Mouse (Mus musculus): ENCODE results near the gene Kif1b.

Kif1b gene

DNA sequence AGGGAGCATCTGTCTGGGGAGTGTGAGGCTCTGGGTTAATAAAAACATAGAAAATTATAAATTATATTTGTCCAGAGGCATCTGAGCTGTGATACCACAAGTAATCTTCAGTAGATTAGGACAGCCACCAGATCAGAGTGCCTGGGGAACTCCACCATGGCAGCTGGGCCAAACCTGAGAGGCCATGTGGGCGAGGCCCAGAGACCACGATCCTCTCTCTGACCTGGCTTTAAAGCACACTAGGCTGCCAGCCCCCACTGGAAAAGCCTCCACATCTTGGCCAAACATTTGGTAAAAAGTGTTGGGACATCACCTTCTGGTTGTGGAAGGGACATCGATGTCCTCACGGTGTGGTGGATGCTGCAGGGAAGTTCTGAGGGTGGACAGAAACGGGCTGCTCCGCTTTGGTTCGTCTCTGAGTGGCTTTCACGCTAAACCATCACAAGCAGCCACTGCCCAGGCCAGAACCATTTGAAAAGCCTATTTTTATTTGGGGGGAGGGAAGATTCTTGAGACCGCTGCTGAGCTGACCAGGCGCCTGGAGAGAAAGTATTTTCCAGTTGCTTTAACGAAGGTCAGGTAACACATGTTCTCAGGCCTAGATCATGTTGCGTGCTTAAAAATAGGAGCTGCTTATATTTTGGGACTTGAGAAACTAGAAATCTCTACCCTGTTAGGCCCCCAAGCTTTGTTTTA, 6.2 kb upstream of the Kif1b start:
- no peak for DNase-seq

DNA sequence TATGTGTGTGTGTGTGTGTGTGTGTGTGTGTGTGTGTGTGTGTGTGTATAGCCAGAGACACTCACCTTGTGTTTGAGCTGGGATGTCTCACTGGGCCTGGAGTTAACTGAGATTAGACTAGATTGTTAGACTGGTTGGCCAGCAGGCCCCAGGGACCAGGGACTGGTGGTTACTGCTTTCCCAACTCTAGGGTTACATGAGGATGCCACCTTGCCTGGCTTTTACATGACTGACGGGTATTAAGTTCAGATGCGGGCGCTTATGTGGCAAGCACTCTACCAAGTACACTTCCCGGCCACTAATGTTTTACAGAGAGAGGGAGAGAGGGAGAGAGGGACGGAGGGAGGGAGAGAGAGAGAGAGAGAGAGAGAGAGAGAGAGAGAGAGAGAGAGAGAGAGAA, 4.5 kb upstream of the Kif1b start:
- no peak for DNase-seq

DNA sequence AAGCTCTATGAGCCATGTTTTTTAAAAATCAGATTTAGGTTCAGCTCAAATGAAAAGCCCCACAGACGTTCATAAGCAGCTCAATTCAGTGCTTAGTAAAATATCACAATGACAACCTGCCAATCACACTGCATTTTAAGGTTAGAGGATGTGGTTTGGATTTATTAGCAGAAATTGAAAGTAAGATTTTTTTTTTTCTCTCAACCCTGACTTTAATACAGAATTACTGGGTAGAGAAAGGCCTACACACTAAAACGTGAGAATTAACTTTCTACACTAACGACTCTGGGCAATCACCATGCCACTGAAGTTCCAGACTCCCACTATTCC, 963 bp upstream of the Kif1b start:
- DNase-seq: no peak

DNA sequence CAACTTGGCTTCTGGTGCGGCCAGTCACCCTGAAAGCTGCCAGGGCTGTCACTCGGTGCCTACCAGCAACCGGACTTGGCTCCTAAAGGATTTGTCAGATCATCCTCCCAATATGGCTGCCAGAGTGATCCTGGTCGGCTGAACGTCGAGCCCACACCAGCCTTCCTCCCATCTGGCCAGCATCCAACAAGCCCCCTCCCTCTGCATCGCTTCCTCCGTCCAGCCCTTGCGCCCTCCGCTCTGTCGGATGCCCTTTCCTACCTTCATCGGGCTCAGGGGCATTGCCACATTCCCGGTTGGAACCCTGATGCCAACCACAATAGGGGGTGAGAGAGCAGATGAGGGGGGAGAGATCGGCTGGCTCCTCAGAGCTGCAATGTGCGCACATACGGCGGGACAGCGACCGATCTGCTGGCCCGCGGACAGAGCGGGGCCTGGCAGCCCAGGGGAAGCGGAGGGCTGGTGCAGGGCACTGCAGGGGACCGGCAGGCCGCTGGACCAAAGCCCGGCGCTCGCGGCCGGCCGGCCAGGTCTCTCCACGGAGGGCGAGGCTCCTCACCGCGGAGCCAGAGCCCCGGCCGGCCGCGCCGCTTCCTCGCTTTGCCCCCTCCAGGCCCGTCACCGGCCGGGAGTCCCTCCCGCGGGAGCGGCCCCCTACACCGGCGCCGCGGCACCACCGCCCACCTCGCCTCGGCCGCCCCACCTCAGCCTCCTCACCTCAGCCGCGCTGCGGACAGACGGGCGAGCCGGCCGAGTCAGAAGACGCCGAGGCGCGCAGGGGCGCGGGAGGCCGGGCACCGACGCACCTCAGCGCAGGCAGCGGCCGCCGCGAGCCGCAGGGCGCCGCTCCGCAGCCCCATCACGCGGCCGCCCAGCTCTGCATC, 539 bp downstream of the Kif1b start:
- DNase-seq: peak; percentile 89

DNA sequence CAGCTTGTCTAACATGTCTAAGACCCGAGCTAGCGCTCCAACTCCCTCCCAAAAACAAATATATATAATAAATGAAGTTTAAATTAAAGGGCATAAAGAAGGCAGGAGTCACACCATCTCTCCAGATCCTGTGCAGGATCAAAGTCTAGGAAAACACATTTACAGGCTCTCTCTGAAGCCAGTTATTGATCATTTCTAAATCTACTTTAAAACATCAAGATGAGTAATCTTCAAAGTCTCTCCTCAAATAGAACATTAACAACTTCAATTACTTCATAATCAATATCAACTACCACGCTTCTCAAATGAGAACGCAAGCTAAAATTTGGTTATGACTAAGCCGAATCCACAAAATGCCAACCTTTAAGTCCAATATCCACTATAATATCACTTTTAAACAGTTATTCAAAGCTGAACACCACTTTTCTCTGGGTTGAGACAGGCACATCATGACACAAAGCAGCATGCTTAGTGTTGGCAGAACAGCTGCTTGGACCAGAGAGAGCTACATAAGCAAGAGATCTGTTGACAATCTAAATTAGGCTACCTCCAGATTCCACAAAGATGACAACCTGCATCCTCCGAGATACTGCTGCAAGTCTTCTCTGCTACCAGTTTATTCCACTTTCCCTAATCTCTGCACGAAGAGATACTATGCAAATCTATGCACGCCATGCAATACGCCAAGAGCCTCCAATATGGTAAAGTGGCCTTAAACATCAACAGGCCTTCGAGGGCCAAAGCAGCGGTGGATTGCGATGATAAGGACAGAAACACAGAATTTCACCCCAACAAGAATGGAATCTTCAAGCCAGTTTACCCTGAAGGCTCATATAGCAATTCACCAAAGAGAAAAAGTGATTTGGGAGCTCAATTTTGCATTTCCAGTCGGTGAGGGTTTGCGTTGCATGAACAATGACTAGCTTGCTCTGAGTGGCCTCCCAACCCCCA, 1.5 kb downstream of the Kif1b start:
- no peak for DNase-seq

DNA sequence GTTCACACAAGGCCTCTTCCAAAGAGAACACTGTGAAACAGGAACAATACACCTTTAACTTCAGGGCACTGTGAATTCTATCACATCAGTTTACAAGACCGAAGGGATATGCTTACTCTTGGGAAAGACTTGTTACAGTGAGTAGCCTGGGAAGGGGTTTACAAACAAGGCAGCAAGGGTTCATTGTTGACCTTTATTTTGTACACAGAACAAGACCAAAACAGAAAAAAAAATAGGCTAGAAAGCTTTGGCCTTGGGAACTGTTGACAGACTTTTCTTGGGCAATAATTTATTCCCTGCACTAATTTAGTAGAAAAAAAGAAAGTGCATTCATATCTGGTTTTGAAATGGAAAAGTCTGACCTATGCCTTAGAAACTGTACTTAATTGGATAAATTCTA, 3.0 kb downstream of the Kif1b start:
- no peak for DNase-seq

DNA sequence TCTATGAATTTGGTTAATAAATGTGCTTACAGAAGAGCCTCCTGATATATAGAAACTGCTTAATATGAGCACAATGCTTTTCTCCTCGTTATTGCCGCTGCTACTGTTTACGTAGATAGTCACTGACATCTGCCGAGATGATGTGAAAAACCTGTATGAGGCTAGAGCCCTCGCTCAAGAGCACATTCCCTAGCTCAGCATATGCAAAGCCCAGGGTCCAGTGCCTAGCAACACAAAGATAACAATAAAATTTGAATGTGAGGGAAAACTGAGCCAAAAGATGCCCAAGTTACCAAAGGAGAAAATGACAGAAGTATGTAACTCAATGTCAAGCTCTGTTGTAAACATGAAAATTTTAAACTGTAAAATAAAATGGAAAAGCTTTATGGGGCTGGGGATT, 4.0 kb downstream of the Kif1b start:
- DNase-seq: no peak

DNA sequence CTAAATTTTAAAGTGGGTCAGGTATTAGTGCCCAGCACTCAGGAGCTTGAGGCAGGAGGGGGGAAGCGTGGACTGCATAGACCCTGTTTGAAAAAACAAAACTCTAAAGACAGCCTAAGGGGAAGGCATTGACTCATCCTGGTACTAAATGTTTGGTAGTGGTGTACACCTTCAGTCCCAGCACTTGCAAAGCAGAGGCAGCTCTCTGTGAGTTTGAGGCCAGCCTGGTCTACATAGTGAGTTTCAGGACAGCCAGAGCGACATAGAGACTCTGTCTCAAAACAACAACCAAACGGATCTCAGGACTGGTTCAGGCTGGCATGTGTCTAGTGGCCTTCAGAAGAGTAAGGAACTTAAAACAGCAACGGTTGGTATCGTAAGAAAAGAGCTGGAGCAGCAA, 4.7 kb downstream of the Kif1b start:
- DNase-seq: no peak

DNA sequence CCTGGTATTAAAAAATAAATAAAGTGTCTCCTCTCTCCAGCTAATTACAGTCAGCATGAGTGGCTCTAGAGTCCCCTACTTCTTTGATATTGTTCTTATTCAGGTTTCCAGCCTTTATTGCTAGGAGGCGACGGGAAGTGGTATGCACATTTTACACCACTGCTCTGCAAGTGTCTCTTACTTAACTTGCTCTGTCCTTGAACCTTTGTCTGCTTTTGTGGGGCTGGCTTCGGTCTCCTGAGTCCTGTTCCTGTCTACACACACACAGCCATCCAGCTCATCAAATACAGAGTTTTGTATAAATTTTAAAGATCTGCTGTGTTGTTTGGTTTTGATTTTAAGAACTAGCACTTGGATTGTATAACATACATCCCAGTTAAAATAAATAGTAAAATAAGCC, 5.4 kb downstream of the Kif1b start:
- DNase-seq: no peak

DNA sequence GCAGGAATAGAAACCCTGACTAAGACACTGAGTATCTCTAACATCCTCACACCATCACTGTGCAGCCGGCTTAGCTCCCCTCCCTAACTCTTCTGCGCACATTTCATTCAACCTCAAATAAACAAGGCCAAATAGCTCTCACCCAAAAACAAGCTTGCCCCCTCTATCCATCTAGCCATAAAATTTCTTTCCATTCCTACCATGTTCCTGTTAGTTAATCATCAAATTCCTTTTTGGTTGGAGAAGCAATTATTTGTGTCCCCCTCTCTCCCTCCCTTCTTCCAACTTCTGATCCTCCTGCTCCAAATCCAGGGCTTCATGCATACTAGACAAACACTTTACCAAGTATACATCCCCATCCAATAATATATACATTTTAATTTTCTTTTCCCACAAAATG, 11.0 kb downstream of the Kif1b start:
- no peak for DNase-seq

DNA sequence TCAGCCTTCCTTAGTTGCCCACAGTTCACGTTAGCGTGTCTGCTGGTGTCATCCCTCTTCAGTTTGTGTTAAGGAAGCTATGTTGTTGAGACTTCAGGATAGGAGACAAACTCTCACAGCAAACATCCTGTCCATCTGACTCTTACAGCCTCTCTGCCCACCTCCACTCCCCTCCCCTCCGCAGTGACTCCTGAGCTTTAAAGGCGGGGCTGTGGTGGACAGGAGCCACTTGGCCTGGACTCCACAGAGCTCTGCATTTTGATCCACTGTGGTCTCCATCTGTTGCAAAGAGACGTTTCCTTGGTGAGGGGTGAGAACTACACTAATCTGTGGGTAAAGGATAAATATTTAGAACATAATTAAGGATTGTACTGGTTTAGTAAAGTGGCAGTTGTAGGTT, 14.5 kb downstream of the Kif1b start:
- DNase-seq: no peak

DNA sequence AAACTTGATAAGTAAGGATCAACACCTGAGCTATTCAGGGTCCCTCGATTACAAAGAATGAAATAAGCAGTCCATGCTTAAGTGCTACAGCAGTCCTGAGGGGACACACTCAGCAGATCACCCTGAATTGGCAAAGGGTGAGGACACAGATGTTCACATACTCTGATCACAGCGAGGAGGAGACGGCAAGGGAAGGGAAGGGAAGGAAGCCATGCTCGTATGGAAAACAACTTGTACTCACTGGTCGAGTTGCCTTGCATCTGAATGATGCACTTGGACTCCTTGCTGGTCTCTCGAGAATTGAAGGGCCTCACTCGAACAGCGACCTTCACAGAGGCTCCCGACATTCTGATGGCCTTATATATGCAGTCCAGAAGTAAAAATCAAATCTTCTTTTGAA, 16.4 kb downstream of the Kif1b start:
- DNase-seq: no peak

DNA sequence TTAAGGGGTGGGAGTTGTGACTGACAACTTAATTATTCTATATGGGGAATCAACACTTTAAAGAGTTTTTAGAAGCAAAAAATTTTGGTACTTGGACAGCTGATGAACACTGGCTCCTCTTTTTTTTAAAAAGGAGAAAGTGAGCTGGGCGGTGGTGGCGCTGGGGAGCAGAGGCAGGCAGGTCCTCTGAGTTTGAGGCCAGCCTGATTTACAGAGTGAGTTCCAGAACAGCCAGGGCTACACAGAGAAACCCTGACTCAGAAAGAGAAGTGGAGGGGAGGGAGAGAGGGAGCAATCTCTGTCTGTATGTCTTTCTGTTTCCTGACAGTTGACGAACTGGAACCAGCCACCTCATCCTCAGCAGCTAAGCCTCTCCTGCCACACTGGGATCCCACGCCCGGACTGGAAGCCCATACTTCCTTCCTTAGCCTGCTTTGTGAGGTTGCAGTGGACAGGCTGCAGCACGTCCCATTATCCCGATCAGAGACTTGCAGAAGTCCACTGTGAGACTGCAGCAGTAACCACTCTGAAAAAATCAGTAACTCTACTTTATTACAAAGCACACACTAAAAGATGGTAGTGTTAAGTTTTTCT, 17.2 kb downstream of the Kif1b start:
- no peak for DNase-seq

DNA sequence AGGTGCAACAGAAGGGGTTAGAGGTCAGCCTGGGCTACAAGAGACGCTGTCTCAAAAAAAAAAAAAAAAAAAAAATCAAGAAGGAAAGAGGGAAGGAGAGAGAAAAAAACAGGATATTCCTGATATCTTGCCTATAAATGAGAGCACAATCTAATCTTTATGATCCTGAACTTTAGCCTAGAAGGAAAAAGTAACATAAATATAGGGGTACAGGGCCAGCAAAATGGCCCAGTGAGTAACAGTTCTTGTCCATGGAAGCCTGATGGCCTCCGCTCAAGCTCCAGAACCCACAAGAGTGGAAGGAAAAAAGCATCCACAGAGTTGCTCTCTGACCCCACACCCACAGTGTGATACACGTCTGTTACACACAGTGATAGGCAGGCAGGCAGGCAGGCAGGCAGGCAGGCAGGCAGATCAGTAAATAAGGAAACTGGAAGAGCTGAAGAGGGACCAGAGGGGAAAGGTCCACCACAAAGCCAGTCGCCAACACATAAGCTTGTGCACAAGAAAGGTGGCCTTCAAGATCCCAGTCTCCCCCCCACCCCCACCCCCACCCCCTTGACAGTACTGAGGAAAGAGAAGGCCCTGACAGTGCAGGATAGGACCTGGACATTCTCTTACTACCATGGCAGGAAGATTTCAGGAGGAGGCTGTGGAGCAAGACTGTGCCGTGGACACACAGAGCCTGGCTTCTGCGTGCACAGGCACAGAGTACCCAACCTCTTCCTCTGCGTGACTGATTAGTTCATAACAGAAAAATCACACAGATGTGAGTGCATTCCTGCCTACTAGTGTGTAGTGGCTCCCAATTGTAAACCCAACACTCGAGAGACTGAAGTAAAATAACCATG, 21.0 kb downstream of the Kif1b start:
- DNase-seq: no peak

DNA sequence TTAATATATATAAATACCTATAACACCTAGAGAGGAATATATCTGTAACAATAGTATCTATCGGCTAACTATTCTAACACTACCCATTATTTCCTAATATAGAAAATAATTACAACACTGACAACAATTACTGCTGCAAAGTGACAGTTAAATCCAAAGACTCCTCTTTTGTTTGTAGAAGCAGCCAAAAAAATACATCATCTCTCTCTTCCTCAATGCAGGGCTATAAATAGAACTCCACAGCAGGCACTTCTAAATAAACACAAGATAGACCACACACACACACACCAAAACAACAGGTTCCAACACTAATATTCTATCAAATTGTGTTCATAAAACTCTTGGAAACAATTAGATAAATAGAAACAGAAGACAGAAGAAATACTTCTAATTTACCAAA, 21.8 kb downstream of the Kif1b start:
- no peak for DNase-seq

DNA sequence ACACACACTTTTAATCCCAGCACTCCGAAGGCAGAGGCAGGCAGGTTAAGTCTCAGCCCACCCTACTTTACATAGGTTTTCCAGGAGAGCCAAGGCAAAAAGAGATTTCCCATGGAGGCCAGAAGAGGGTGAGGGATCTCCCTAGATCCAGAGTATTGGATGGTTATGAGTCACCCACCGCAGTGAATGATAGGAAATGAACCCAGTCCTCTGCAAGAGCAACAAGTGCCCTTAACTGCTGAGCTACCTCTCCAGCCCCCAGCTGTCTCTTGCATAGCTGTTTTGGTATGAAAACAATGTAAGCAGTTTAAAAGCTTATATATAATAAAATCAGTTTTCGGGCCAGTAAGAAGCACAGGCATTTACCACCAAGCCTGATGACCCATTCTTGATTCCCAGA, 24.5 kb downstream of the Kif1b start:
- no peak for DNase-seq

DNA sequence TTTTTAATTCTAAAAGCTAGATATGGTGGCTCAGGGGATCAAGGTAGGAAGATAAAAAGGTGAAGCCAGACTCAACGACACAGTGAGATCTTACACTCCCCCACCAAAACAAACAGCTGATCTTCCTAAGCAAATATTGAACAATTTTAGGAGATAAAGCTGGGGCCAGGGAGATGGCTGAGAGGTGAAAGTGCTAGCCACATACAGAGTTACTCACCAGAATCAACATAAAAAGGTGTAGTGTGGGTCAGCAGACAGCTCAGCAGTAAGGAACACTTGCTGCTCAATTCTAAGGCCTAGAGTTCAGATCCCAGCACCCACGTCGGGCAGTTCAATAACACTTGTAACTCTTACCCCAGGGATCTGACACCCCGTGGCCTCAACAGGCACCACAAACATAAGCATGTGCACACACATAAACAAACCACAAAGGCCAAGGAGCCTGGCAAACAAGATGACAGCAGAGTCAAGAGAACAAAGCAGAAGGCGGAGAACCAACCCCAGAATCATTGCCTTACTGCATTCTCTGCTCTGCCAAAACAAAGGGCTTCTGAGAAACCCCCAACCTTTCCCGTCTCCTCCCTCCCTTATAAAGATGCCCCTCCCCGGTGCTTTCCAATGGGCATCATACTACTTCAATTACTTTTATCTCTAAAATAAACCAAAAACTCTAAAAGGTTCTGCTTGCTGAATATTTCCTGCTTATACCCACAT, 25.3 kb downstream of the Kif1b start:
- no peak for DNase-seq

DNA sequence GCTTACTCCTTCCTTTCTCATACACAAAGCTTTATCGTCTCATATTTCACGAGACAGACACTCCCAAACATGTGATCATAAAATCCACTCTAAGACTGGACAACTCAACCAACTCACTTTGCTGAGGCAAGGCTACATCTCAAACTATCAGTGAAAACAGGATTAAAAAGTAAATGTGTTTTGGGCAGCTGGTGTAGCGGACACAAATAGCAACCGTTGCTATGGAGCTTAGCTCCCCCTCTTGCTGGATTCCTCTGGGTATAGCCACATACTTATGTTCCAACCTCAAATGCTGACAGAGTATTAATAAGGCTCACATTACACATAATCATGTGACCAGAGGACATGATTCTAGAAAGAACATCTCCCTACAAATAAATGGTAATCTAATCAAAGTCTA, 29.9 kb downstream of the Kif1b start:
- DNase-seq: peak; percentile 80

DNA sequence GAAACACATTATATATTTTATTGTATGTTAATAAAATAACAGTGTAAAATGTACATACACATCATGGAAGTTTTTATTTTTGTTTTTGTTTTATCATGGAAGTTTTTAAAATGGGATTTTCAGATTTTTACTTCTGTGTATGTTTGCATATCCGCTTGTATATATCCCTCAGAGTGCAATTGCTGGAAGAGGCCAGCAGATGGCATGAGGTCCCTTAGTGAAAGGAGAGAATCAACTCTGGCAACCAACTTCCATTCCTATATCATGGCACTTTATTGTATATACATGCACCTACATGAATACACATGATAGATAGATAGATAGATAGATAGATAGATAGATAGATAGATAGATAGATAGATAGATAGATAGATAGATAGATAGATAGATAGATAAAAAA, 34.4 kb downstream of the Kif1b start:
- peak; percentile 34 for DNase-seq

DNA sequence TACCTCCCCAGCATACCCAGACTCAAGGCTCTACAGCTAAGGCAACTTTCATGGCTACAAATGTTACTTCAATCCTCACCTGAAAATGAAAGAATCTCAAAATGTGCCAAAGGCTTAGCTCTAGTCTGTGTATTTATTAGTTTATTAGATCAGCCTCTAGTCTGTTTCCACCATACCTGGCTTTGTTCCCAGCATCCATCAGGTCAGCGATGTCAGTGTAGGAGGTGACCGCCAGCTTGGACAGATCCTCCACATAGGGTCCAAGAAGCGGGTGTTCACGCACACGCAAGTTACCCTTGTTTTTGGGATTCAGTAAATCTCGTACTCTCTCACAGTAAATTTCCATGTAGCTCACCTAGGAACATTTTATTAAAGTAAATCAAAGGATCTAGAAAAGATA, 37.0 kb downstream of the Kif1b start:
- DNase-seq: no peak

DNA sequence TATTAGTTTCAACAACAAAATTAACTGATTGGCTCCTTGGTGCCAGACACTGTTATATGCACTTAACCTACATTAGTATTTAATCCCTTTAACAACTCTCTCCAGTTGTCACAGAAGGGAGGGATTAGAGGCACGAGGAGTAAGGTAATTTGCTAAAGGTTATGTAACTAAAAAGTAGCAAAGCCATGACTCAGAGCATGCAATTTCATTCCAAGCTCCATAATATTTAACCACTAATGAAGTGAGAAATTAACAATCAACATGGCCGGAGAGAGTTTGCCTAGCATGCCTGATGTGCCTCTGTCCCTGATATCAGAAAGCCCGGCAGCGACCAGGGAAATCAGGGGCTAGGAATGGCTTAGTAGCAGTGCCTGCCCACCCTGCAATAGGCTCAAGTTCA, 38.5 kb downstream of the Kif1b start:
- no peak for DNase-seq

DNA sequence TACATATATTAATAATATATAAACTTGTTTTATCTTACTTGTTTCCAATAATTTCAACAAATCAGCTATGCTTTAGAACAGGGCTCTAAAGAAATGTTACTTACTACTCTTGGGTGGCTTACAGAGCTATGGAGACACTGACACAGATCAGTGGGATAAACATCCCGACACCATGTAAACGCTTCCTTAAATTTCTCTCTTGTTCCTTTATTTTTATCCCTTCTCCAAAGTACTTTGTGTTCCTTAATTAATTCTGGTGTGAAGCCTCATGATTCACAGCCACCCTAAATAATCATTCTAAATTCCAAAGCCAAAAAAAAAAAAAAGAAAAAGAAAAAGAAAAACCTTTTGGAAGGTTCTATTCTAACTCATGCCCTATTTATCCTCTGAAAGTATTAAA, 42.6 kb downstream of the Kif1b start:
- DNase-seq: no peak
